Mouse (Mus musculus) myocyte (in vitro differentiated cells): ENCODE measurements around the gene Trib3.

Source experiments
- E2F4 ChIP-seq: IDR thresholded peaks from one replicate; pipeline ENCODE4 v1.6.1; 2011; ENCODE audit warnings: mild to moderate bottlenecking, control low read depth, moderate library complexity; ENCODE audit not compliant: insufficient read depth
- MAX ChIP-seq: IDR thresholded peaks from one replicate; pipeline ENCODE4 v1.6.1; 2011; ENCODE audit warnings: low read depth, mild to moderate bottlenecking, control low read depth
- MYOG ChIP-seq, 3 experiments: IDR thresholded peaks; one replicate each; pipeline ENCODE4 v1.6.1; 2011; ENCODE audit warnings: control low read depth in 2 of 3, low read depth in 2 of 3, mild to moderate bottlenecking in 2 of 3; ENCODE audit not compliant: insufficient read length in 2 of 3, control insufficient read depth in 1 of 3, insufficient read depth in 1 of 3
- POLR2A ChIP-seq: IDR thresholded peaks from one replicate; pipeline ENCODE4 v1.6.1; 2011; ENCODE audit warnings: low read depth, mild to moderate bottlenecking, control low read depth, moderate library complexity; ENCODE audit not compliant: insufficient read length
- POLR2AphosphoS2 ChIP-seq: IDR thresholded peaks from one replicate; pipeline ENCODE4 v1.6.1; 2011; ENCODE audit warnings: low read depth, control low read depth; ENCODE audit not compliant: insufficient read length
- SRF ChIP-seq: IDR thresholded peaks from one replicate; pipeline ENCODE4 v1.6.1; 2011; ENCODE audit warnings: low read depth; ENCODE audit not compliant: control insufficient read depth, insufficient read length
- TCF3 ChIP-seq: IDR thresholded peaks from one replicate; pipeline ENCODE4 v1.6.1; 2011; ENCODE audit warnings: low read depth, control low read depth; ENCODE audit not compliant: insufficient read length

DNA sequence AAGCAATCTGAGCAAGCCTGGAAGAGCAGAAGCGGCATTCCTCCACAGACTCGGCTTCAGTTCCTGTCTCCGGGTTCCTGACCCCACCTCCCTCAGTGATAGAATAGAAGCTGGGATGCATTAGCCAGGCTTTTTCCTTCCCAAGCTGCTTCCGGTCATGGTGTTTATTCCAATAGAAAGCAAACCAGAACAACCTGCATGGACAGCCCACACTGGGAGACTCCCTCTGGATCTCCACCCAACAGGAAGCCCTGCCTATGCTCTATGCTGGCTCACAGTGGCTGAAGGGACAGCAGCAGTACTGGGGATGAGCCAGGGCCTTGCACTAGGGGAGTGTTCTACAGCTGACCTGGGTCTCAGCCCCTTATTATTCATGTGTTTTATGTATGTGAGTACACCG lies 15.9 kb downstream of the Trib3 start:
- TF ChIP-seq POLR2A (no peak), MYOG (IDR thresholded peaks at IDR 0.05; ENCODE audit: control insufficient read depth in 1 of 3, insufficient read depth in 1 of 3, insufficient read length in 2 of 3, low read depth in 2 of 3) (no peak), MAX (no peak), SRF (no peak), E2F4 (no peak), TCF3 (no peak), POLR2AphosphoS2 (no peak)
